Mouse (Mus musculus) bone marrow, adult 2 months (tissue): ENCODE data around the gene Gm16442. TPM values are rescaled to one million over a fixed set of nuclear protein-coding genes. Genes with fewer than 3 reads are reported as not detected.
"Not testable (repeated sequence)": the region's sequence is repeated elsewhere in the genome, so short reads cannot be mapped to it uniquely, and the experiment has no call there.

Experiments used
- H3K27ac ChIP-seq: fragments of 200-500 bp; 2 replicates; pipeline ENCODE4 v1.5.1; 2012; ENCODE audit warnings: low read depth, mild to moderate bottlenecking, control low read depth, inconsistent platforms, low read length; ENCODE audit not compliant: control insufficient read depth, poor library complexity, insufficient read depth
- H3K4me1 ChIP-seq: fragments of 200-500 bp; 2 replicates; pipeline ENCODE4 v1.6.1; 2011; ENCODE audit warnings: low read length; ENCODE audit not compliant: control insufficient read depth, insufficient read depth
- H3K4me3 ChIP-seq: fragments of 200-500 bp; replicated peaks from 2 replicates; pipeline ENCODE3; 2011; ENCODE audit warnings: mild to moderate bottlenecking, low read depth, low read length, control low read depth; ENCODE audit not compliant: control insufficient read depth
- WGBS: fragments of 180-500 bp; shearing (Covaris S2); methylation state at CpG from one replicate; pipeline ENCODE4 v1.1.7; 2018; 5-methylcytosine and 5-hydroxymethylcytosine counted together
- polyA plus RNA-seq: library from polyadenylated mRNA; stranded (reverse); fragments of >200 nt; gene quantifications from 2 replicates; pipeline ENCODE4 v1.2.4, GENCODE M21; 2011; ENCODE audit warnings: low replicate concordance; ENCODE audit not compliant: missing spikeins, insufficient read depth, insufficient read length

The Gm16442 gene
- polyA plus RNA-seq: not detected in 2 replicates

DNA sequence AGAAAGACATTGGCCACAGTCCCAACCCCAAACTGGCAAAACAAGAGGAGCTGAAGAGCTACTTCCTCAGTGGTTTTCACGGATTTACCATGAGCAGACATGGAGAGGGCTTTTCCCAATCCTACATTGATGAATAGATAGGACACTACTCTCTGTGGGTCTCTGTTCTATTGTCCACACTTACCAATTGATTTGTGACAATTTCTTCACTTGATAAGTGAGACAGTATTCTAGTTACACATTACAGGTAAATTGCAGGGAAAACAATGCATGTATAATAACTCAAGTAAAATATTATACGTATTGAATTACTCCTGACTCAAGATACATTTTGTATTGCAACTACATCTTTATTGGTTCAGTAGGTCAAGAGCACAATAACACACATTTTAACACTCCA is at the start of gene Gm16442:
Gm16442 (minus strand) TSS at position 101 of the 400 bp plus-strand sequence.
- WGBS: no CpG with 5 or more reads among the region's 2 CpGs
- not testable (repeated sequence) for H3K4me1 ChIP-seq, H3K4me3 ChIP-seq, H3K27ac ChIP-seq

DNA sequence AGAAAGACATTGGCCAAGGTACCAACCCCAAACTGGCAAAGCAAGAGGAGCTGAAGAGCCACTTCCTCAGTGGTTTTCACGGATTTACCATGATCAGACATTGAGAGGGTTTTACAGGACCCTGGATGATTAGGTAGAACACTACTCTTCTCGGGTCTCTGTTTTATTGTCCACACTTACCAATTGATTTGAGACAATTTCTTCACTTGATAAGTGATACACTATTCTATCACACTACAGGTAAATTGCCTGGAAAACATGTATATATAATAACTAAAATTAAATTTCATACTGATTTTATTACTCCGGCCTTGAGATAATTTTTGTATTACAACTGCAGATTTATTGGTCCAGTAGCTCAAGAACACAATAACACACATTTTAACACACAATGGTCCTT is 45.9 kb upstream of the Gm16442 start, which contains the start of gene Vmn1r94:
Vmn1r94 (minus strand) TSS at position 101 of the 400 bp plus-strand sequence.
- not testable (repeated sequence) for H3K4me1 ChIP-seq, H3K4me3 ChIP-seq, H3K27ac ChIP-seq
- no CpG with 5 or more reads among the region's 3 CpGs for WGBS

DNA sequence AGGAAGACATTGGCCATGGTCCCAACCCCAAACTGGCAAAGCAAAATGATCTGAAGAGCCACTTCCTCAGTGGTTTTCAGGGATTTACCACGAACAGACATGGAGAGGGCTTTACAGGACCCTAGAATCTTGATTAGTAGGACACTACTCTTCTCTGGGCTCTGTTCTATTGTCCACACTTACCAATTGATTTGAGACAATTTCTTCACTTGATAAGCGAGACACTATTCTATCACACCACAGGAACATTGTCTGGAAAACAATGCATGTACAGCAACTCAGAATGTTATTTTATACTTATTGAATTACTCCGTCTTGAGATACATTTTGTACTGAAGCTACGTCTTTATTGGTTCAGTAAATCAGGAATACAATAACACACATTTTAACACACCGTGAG is 16.6 kb upstream of the Gm16442 start, which contains the start of gene Vmn1r93:
Vmn1r93 (minus strand) TSS at position 101 of the 400 bp plus-strand sequence.
- H3K27ac ChIP-seq, H3K4me1 ChIP-seq, H3K4me3 ChIP-seq: not testable (repeated sequence)
- no CpG with 5 or more reads among the region's 5 CpGs for WGBS

DNA sequence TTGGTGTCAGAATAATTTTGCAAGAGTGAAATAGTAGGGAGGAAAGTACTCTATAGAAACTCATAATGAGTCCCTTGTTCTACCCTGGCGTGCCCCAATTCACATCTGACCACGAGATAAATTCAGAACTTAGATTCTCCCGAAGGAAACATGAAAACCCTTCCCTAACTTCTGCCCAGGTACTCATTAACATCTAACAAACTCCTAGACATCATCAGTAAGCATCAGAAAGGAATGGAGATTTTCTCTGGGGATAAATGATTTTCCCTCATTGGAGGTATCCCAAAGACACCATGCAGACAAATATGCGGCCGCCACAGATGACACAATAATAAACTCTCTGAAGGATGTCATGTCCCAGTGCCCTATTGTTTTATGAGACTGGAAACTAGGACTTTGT is 23.0 kb downstream of the Gm16442 start, which contains the start of gene Vmn1r91:
Vmn1r91 (plus strand) TSS at position 301 of the 400 bp plus-strand sequence.
- not testable (repeated sequence) for H3K4me1 ChIP-seq, H3K27ac ChIP-seq, H3K4me3 ChIP-seq
- 69% methylated on average over 5 of the region's 5 CpGs for WGBS

DNA sequence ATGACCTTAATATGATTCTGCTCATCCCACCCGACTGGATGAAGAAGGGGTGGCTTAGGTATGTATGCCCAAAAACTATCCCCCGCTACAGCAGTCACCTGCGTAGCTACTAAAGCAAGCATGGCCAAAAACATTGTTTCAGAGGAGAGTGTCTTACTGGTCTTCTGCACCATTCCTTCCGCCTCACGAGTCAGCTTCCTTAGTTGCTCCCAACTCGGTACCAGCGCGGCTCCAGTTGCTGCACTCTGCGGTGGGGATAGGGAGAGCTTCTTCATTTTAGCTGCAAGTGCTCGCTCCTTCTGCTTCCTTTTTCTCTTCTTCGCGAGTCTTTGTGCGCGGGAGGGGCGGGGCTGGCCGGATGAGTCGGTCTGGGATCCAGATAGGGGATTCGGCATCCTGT is 44.3 kb downstream of the Gm16442 start:
- H3K4me3 ChIP-seq, H3K4me1 ChIP-seq, H3K27ac ChIP-seq: not testable (repeated sequence)
- 75% methylated on average over 18 of the region's 18 CpGs for WGBS

Other genes starting within 250 kb of the Gm16442 start
- not detected in 2 replicates for gene Ceacam19, start 234.6 kb downstream of the Gm16442 start, polyA plus RNA-seq
- 2.6 and 4.7 TPM in 2 replicates for gene Pvr, start 201.4 kb downstream of the Gm16442 start, polyA plus RNA-seq
- gene Igsf23, start 171.8 kb downstream of the Gm16442 start, polyA plus RNA-seq: 0.52 TPM in 1 of 2 replicates, not detected in the other
- gene Ceacam20, start 157.2 kb downstream of the Gm16442 start, polyA plus RNA-seq: 1.0 TPM in 2 replicates
- gene Nlrp9b, start 131.1 kb downstream of the Gm16442 start, polyA plus RNA-seq: not detected in 2 replicates
- gene Vmn1r91, start 22.9 kb downstream of the Gm16442 start, polyA plus RNA-seq: not detected in 2 replicates
- not detected in 2 replicates for gene Vmn1r93, start 16.5 kb upstream of the Gm16442 start, polyA plus RNA-seq
- not detected in 2 replicates for gene Vmn1r94, start 45.8 kb upstream of the Gm16442 start, polyA plus RNA-seq
- not detected in 2 replicates for gene Vmn1r95, start 71.1 kb upstream of the Gm16442 start, polyA plus RNA-seq
- not detected in 2 replicates for gene Gm6164, start 83.0 kb upstream of the Gm16442 start, polyA plus RNA-seq
- gene Gm4498, start 111.2 kb upstream of the Gm16442 start, polyA plus RNA-seq: not detected in 2 replicates
- not detected in 2 replicates for gene Gm5890, start 140.3 kb upstream of the Gm16442 start, polyA plus RNA-seq
- gene Gm4133, start 211.5 kb upstream of the Gm16442 start, polyA plus RNA-seq: not detected in 2 replicates